Comparison of ENCODE assay signal across 7 mouse cellular contexts in genomic region chr16:30552621-30553338, GRCm38 (mm10). TPM values are rescaled to one million over a fixed set of nuclear protein-coding genes. Genes with fewer than 3 reads are reported as not detected.
A peak's percentile ranks its signal among the peaks of the same experiment; 100 is the strongest.
DNase-seq lines count a peak whose midpoint lies in the region; ATAC-seq lines count a peak whose summit lies in the region.

No protein-coding gene starts in this region.

- WGBS in intestine, embryonic 16.5 days: 37% methylated on average over 11 of the region's 11 CpGs
- 43% methylated on average over 11 of the region's 11 CpGs for WGBS in midbrain, embryonic 11.5 days

- no peaks in the 10 kb centered on the region for H3K27me3 ChIP-seq in intestine, embryonic 16.5 days (replicated peaks; ENCODE audit: control insufficient read depth, insufficient read depth, low read length)
- no peaks in the 10 kb centered on the region for H3K27me3 ChIP-seq in midbrain, embryonic 11.5 days (ENCODE audit: control insufficient read depth, insufficient read depth, low read length)

- 0 out of 2 replicates have a peak overlapping the region, but pooled peaks have one; percentile 38 for H3K9ac ChIP-seq in intestine, embryonic 16.5 days (ENCODE audit: low read depth, low read length)
- no peak overlapping the region; the same call in 1 of the 2 replicates for H3K9ac ChIP-seq in midbrain, embryonic 11.5 days (ENCODE audit: low read length)

- no peaks in the 10 kb centered on the region for H3K36me3 ChIP-seq in intestine, embryonic 16.5 days (ENCODE audit: control insufficient read depth, insufficient read depth, low read length)
- no peaks in the 10 kb centered on the region; the same call in 1 of the 2 replicates for H3K36me3 ChIP-seq in midbrain, embryonic 11.5 days (ENCODE audit: control insufficient read depth, insufficient read depth, low read length)

- peak overlapping the region; percentile 69 for H3K27ac ChIP-seq in intestine, embryonic 16.5 days (ENCODE audit: low read length)
- H3K27ac ChIP-seq in midbrain, embryonic 11.5 days (ENCODE audit: low read depth, low read length): no peak overlapping the region

- H3K4me1 ChIP-seq in intestine, embryonic 16.5 days (ENCODE audit: control insufficient read depth, insufficient read depth, low read length): peaks cover 3% of the 10 kb centered on the region; the same call in 1 of the 2 replicates
- 0 out of 2 replicates have a peak, but pooled peaks cover 2% of the 10 kb centered on the region for H3K4me1 ChIP-seq in midbrain, embryonic 11.5 days (ENCODE audit: control insufficient read depth, insufficient read depth, low read length)

- DNase-seq in adrenal gland, postnatal 25 days: peak; percentile 67
- DNase-seq in cerebellum, postnatal 4 days (ENCODE audit: low spot score in 2 of 2): peak; percentile 59 to 77
- DNase-seq in gastrocnemius, postnatal 4 days (ENCODE audit: low spot score in 2 of 2): peak; percentile 67 to 87
- DNase-seq in left cerebral cortex, postnatal 10 days (ENCODE audit: extremely low spot score in 1 of 2, low spot score in 2 of 2): peak; percentile 84 to 95
- peak; percentile 81 for DNase-seq in midbrain, embryonic 11.5 days (ENCODE audit: low spot score, missing footprints)
- DNase-seq in testis, postnatal 14 days (ENCODE audit: low spot score): peak; percentile 63

- no peak overlapping the region for H3K4me3 ChIP-seq in intestine, embryonic 16.5 days (ENCODE audit: low read length)
- no peak overlapping the region for H3K4me3 ChIP-seq in midbrain, embryonic 11.5 days (ENCODE audit: low read depth, low read length)

- H3K4me2 ChIP-seq in intestine, embryonic 16.5 days (ENCODE audit: low read depth, low read length): no peak overlapping the region
- no peak overlapping the region for H3K4me2 ChIP-seq in midbrain, embryonic 11.5 days

- peak; percentile 18; the same call in 1 of the 2 replicates for ATAC-seq in intestine, embryonic 16.5 days
- ATAC-seq in midbrain, embryonic 11.5 days (ENCODE audit: low FRiP score): no peak

- H3K9me3 ChIP-seq in intestine, embryonic 16.5 days (ENCODE audit: control insufficient read depth, low read length): peaks cover 6% of the 10 kb centered on the region
- peaks cover 7% of the 10 kb centered on the region; the same call in 1 of the 2 replicates for H3K9me3 ChIP-seq in midbrain, embryonic 11.5 days (ENCODE audit: control insufficient read depth, low read length)

- intact Hi-C loops in left cerebral cortex, postnatal 10 days (cut with DNase I): no loop called here

RNA-seq across cellular contexts. Expression of gene Tmem44, which starts 2.1 kb away (rescaled TPM):
- 3.2 and 4.5 TPM in 2 replicates for total RNA-seq in adrenal gland, postnatal 25 days (2021)
- 10 to 100 TPM in 1 of 2 experiments, 1 to 10 TPM in 1; 9.7 to 11.2 TPM for total RNA-seq in gastrocnemius, postnatal 4 days (2021)
- polyA plus RNA-seq in intestine, embryonic 16.5 days (2015; fragmentation: Nextera tagmentation; extraction: Ambion mirVana): 7.2 and 8.4 TPM in 2 replicates
- total RNA-seq in left cerebral cortex, postnatal 10 days (2021): 10 to 100 TPM; 66.6 to 73.0 TPM
- 26.6 and 27.9 TPM in 2 replicates for polyA plus RNA-seq in midbrain, embryonic 11.5 days (2014; fragmentation: Nextera tagmentation; extraction: Ambion mirVana)

RNA-seq across cellular contexts. Expression of gene Lsg1, which starts 34.6 kb away (rescaled TPM):
- total RNA-seq in adrenal gland, postnatal 25 days (2021): 32.1 and 39.6 TPM in 2 replicates
- 10 to 100 TPM; 24.3 to 31.4 TPM for total RNA-seq in gastrocnemius, postnatal 4 days (2021)
- 41.2 and 49.3 TPM in 2 replicates for polyA plus RNA-seq in intestine, embryonic 16.5 days (2015; fragmentation: Nextera tagmentation; extraction: Ambion mirVana)
- 10 to 100 TPM; 20.5 to 20.8 TPM for total RNA-seq in left cerebral cortex, postnatal 10 days (2021)
- 84.7 and 89.3 TPM in 2 replicates for polyA plus RNA-seq in midbrain, embryonic 11.5 days (2014; fragmentation: Nextera tagmentation; extraction: Ambion mirVana)

RNA-seq across cellular contexts. Expression of gene Fam43a, which starts 46.7 kb away (rescaled TPM):
- total RNA-seq in adrenal gland, postnatal 25 days (2021): 20.4 and 30.0 TPM in 2 replicates
- 10 to 100 TPM; 24.1 to 29.6 TPM for total RNA-seq in gastrocnemius, postnatal 4 days (2021)
- 11.3 and 11.8 TPM in 2 replicates for polyA plus RNA-seq in intestine, embryonic 16.5 days (2015; fragmentation: Nextera tagmentation; extraction: Ambion mirVana)
- total RNA-seq in left cerebral cortex, postnatal 10 days (2021): 10 to 100 TPM; 11.5 to 15.3 TPM
- 5.4 and 6.1 TPM in 2 replicates for polyA plus RNA-seq in midbrain, embryonic 11.5 days (2014; fragmentation: Nextera tagmentation; extraction: Ambion mirVana)

Comparison
In these comparisons a context has a peak if more than half of its experiments do, and no peak if none do; other contexts are left out.
1. RNA of gene Tmem44, which starts 2.1 kb away (total RNA-seq): 66.6 to 73.0 TPM in left cerebral cortex, postnatal 10 days; 9.7 to 11.2 TPM in gastrocnemius, postnatal 4 days and 3.2 to 4.5 TPM in adrenal gland, postnatal 25 days; every median in the first group is over 4 times any median in the second.
2. Peak in every context shown above with its lines, with median percentiles within 50 percentile points of each other: DNase-seq.